8 mouse cellular contexts compared by ENCODE assay signal in genomic region chr2:127335767-127336496, GRCm38 (mm10). TPM values are rescaled to one million over a fixed set of nuclear protein-coding genes. Genes with fewer than 3 reads are reported as not detected.
DNase-seq lines count a peak whose midpoint lies in the region; ATAC-seq lines count a peak whose summit lies in the region.

Dusp2 (plus strand) TSS chr2:127336159.

- H3K4me1 ChIP-seq in hindbrain, embryonic 14.5 days (replicated peaks; ENCODE audit: control insufficient read depth, insufficient read depth, low read length): 0 out of 2 replicates have a peak, but pooled peaks cover 13% of the 10 kb centered on the region

- H3K36me3 ChIP-seq in hindbrain, embryonic 14.5 days (replicated peaks; ENCODE audit: control insufficient read depth, insufficient read depth): no peaks in the 10 kb centered on the region

- ATAC-seq in hindbrain, embryonic 14.5 days (ENCODE audit: low FRiP score): peak; percentile 74

- no peaks in the 10 kb centered on the region for H3K9me3 ChIP-seq in hindbrain, embryonic 14.5 days (ENCODE audit: control insufficient read depth, low read length)

- H3K4me3 ChIP-seq in hindbrain, embryonic 14.5 days (replicated peaks; ENCODE audit: low read length): peak within 1 kb of the TSS; percentile 53

- under 1% methylated on average over 65 of the region's 76 CpGs for WGBS in hindbrain, embryonic 14.5 days

- DNase-seq in MN1 (ENCODE audit: low spot score): peak; percentile 70
- DNase-seq in cerebellum, adult 9-11 months: peak; percentile 65
- DNase-seq in frontal cortex, postnatal 36 days (ENCODE audit: low spot score in 2 of 2): peak; percentile 65 to 66
- peak; percentile 60 for DNase-seq in hindbrain, embryonic 14.5 days (ENCODE audit: low spot score)
- DNase-seq in left cerebral cortex, adult 11 months (ENCODE audit: low spot score): peak; percentile 33
- DNase-seq in lung, postnatal 36 days: peak; percentile 90
- DNase-seq in retina, adult 2 months (ENCODE audit: low read depth, low spot score): peak; percentile 15
- peak; percentile 99 for DNase-seq in thymus, postnatal 14 days

- H3K27me3 ChIP-seq in hindbrain, embryonic 14.5 days (ENCODE audit: control insufficient read depth, insufficient read depth, low read length): peaks cover 31% of the 10 kb centered on the region

- H3K9ac ChIP-seq in hindbrain, embryonic 14.5 days: peak within 1 kb of the TSS; percentile 69

- no peak within 1 kb of the TSS for H3K27ac ChIP-seq in hindbrain, embryonic 14.5 days

- H3K4me2 ChIP-seq in hindbrain, embryonic 14.5 days (replicated peaks): peak within 1 kb of the TSS; percentile 95

RNA-seq across cellular contexts. Expression of gene Dusp2, which starts in this region (rescaled TPM):
- polyA plus RNA-seq in hindbrain, embryonic 14.5 days (2014; fragmentation: Nextera tagmentation; extraction: Ambion mirVana): 12.5 and 15.2 TPM in 2 replicates

Comparison
In these comparisons a context has a peak if more than half of its experiments do, and no peak if none do; other contexts are left out.
1. DNase-seq: peak in every context shown above with its lines; median percentile 99 in thymus, postnatal 14 days; 90 in lung, postnatal 36 days; 70 in MN1; 66 in frontal cortex, postnatal 36 days; 65 in cerebellum, adult 9-11 months; 60 in hindbrain, embryonic 14.5 days; 33 in left cerebral cortex, adult 11 months; 15 in retina, adult 2 months.